Mouse (Mus musculus) heart, embryonic 16.5 days (tissue): ENCODE results near the gene Ppp1r3e. TPM values are rescaled to one million over a fixed set of nuclear protein-coding genes. Genes with fewer than 3 reads are reported as not detected.

Source experiments
- ATAC-seq: fragments of 200-750 bp; cut with Nextera tagmentation; replicated peaks from 2 replicates; pipeline ENCODE4 v1.8.0; 2017; ENCODE audit warnings: moderate number of reproducible peaks; ENCODE audit not compliant: insufficient read depth, low FRiP score; ENCODE audit errors: extremely low read depth
- H3K27ac ChIP-seq: fragments of 300-500 bp; sonication (generic); 2 replicates; pipeline ENCODE4 v1.5.1; 2014; ENCODE audit warnings: mild to moderate bottlenecking, low read length, control low read depth, moderate library complexity
- H3K27me3 ChIP-seq: fragments of 300-500 bp; sonication (generic); 2 replicates; pipeline ENCODE4 v1.6.1; 2014; ENCODE audit warnings: low read length, mixed read lengths; ENCODE audit not compliant: control insufficient read depth, insufficient read depth
- H3K36me3 ChIP-seq: fragments of 300-500 bp; sonication (generic); 2 replicates; pipeline ENCODE4 v1.6.1; 2014; ENCODE audit not compliant: control insufficient read depth, insufficient read depth
- H3K4me1 ChIP-seq: fragments of 300-500 bp; sonication (generic); 2 replicates; pipeline ENCODE4 v1.6.1; 2014; ENCODE audit warnings: low read length, mixed read lengths; ENCODE audit not compliant: control insufficient read depth, insufficient read depth
- H3K4me2 ChIP-seq: fragments of 300-500 bp; sonication (generic); 2 replicates; pipeline ENCODE4 v1.6.1; 2014; ENCODE audit warnings: low read depth, mild to moderate bottlenecking, control low read depth, low read length
- H3K4me3 ChIP-seq: fragments of 300-500 bp; sonication (generic); 2 replicates; pipeline ENCODE4 v1.5.1; 2014; ENCODE audit warnings: mild to moderate bottlenecking, control low read depth, low read length
- H3K9ac ChIP-seq: fragments of 300-500 bp; sonication (generic); 2 replicates; pipeline ENCODE4 v1.6.1; 2014; ENCODE audit warnings: low read length, control low read depth
- H3K9me3 ChIP-seq: fragments of 300-500 bp; sonication (generic); replicated peaks from 2 replicates; pipeline ENCODE4 v1.6.1; 2016; ENCODE audit warnings: low read length; ENCODE audit not compliant: control insufficient read depth
- WGBS: fragments of 180-500 bp; shearing (Covaris S2); extraction: QIAGEN DNeasy Blood & Tissue Kit; methylation state at CpG from one replicate; pipeline ENCODE4 v1.1.7; 2014; 5-methylcytosine and 5-hydroxymethylcytosine counted together
- polyA plus RNA-seq: library from polyadenylated mRNA; unstranded; fragments of >200 nt; fragmentation: Nextera tagmentation; extraction: Ambion mirVana; gene quantifications from 2 replicates; pipeline ENCODE4 v1.2.1, GENCODE M21; 2015

Ppp1r3e gene
- polyA plus RNA-seq, 1 experiment from 2014 or later: 0.59 TPM

GRCm38 (mm10) chr14:54885309-54885708 is 8.0 kb upstream of the Ppp1r3e start:
- H3K27ac ChIP-seq: no peak overlapping the region
- peaks cover 14% of the 10 kb centered on the region for H3K4me1 ChIP-seq
- ATAC-seq: no peak
- no peak overlapping the region for H3K4me2 ChIP-seq
- 87% methylated on average over 11 of the region's 11 CpGs for WGBS
- no peaks in the 10 kb centered on the region for H3K27me3 ChIP-seq
- H3K9me3 ChIP-seq: no peaks in the 10 kb centered on the region
- no peak overlapping the region for H3K9ac ChIP-seq
- no peak overlapping the region for H3K4me3 ChIP-seq
- H3K36me3 ChIP-seq: peaks cover 3% of the 10 kb centered on the region

GRCm38 (mm10) chr14:54884022-54884712 is 6.8 kb upstream of the Ppp1r3e start:
- peak; percentile 42; the same call in 1 of the 2 replicates for ATAC-seq
- H3K4me2 ChIP-seq: peak overlapping the region; percentile 85
- H3K36me3 ChIP-seq: peaks cover 3% of the 10 kb centered on the region
- peak overlapping the region; percentile 91 for H3K9ac ChIP-seq
- H3K9me3 ChIP-seq: no peaks in the 10 kb centered on the region
- WGBS: 29% methylated on average over 21 of the region's 21 CpGs
- H3K4me3 ChIP-seq: peak overlapping the region; percentile 82
- H3K4me1 ChIP-seq: peaks cover 14% of the 10 kb centered on the region
- peak overlapping the region; percentile 98 for H3K27ac ChIP-seq
- no peaks in the 10 kb centered on the region for H3K27me3 ChIP-seq

GRCm38 (mm10) chr14:54883154-54884021 is 6.0 kb upstream of the Ppp1r3e start, which contains the start of the genes Bcl2l2 and Gm20521:
TSS of gene Bcl2l2 (plus strand) at chr14:54883377.
TSS of gene Gm20521 (plus strand) at chr14:54883441.
- WGBS: 2% methylated on average over 26 of the region's 27 CpGs
- H3K9me3 ChIP-seq: no peaks in the 10 kb centered on the region
- peak within 1 kb of the TSS; percentile 98 for H3K27ac ChIP-seq
- H3K4me2 ChIP-seq: peak within 1 kb of the TSS; percentile 85
- peak within 1 kb of the TSS; percentile 82 for H3K4me3 ChIP-seq
- H3K4me1 ChIP-seq: peaks cover 14% of the 10 kb centered on the region
- H3K27me3 ChIP-seq: no peaks in the 10 kb centered on the region
- H3K9ac ChIP-seq: peak within 1 kb of the TSS; percentile 91
- peak; percentile 91 for ATAC-seq
- peaks cover 3% of the 10 kb centered on the region for H3K36me3 ChIP-seq

- Histone ChIP-seq H3K27me3 (no peaks in the 10 kb centered on the region), H3K9ac (peak overlapping the region; percentile 89), H3K36me3 (no peaks in the 10 kb centered on the region), H3K4me2 (peak overlapping the region; percentile 99), H3K27ac (peak overlapping the region; percentile 87), H3K9me3 (no peaks in the 10 kb centered on the region), H3K4me3 (peak overlapping the region; percentile 88), H3K4me1 (peaks cover 11% of the 10 kb centered on the region)
- ATAC-seq: peak; percentile 90
- WGBS: under 1% methylated on average over 66 of the region's 72 CpGs
These were observed 757 bp downstream of the Ppp1r3e start for GRCm38 (mm10) chr14:54876539-54877047.

- WGBS: 3% methylated on average over 36 of the region's 36 CpGs
- peak; percentile 16 for ATAC-seq
These were observed 1.4 kb downstream of the Ppp1r3e start for GRCm38 (mm10) chr14:54875844-54876538.

GRCm38 (mm10) chr14:54874165-54874564 is 3.2 kb downstream of the Ppp1r3e start:
- Histone ChIP-seq H3K27ac (no peak overlapping the region), H3K27me3 (no peaks in the 10 kb centered on the region), H3K4me1 (peaks cover 11% of the 10 kb centered on the region), H3K4me3 (no peak overlapping the region), H3K9ac (no peak overlapping the region), H3K36me3 (no peaks in the 10 kb centered on the region), H3K4me2 (no peak overlapping the region), H3K9me3 (no peaks in the 10 kb centered on the region)
- no peak for ATAC-seq
- WGBS: 87% methylated on average over 3 of the region's 3 CpGs

More at GRCm38 (mm10) chr14:54875844-54876538, 1.4 kb downstream of the Ppp1r3e start:
- peak overlapping the region; percentile 99 for H3K4me2 ChIP-seq
- peak overlapping the region; percentile 87 for H3K27ac ChIP-seq
- peak overlapping the region; percentile 88 for H3K4me3 ChIP-seq
- H3K9ac ChIP-seq: peak overlapping the region; percentile 89
- no peaks in the 10 kb centered on the region for H3K9me3 ChIP-seq
- peaks cover 11% of the 10 kb centered on the region for H3K4me1 ChIP-seq
- no peaks in the 10 kb centered on the region for H3K27me3 ChIP-seq
- H3K36me3 ChIP-seq: no peaks in the 10 kb centered on the region

GRCm38 (mm10) chr14:54870861-54871260 is 6.5 kb downstream of the Ppp1r3e start, which contains the start of gene Homez:
TSS of gene Homez (minus strand) at chr14:54870961.
- Histone ChIP-seq H3K36me3 (no peaks in the 10 kb centered on the region), H3K4me3 (no peak within 1 kb of the TSS), H3K27ac (no peak within 1 kb of the TSS), H3K9me3 (0 out of 2 replicates have a peak, but pooled peaks cover 2% of the 10 kb centered on the region), H3K9ac (no peak within 1 kb of the TSS), H3K4me2 (no peak within 1 kb of the TSS), H3K27me3 (no peaks in the 10 kb centered on the region), H3K4me1 (peaks cover 5% of the 10 kb centered on the region)
- 77% methylated on average over 5 of the region's 5 CpGs for WGBS
- no peak for ATAC-seq

GRCm38 (mm10) chr14:54868026-54868425 is 9.3 kb downstream of the Ppp1r3e start:
- Histone ChIP-seq H3K4me3 (no peak overlapping the region), H3K27ac (no peak overlapping the region), H3K9ac (no peak overlapping the region), H3K4me2 (no peak overlapping the region), H3K9me3 (0 out of 2 replicates have a peak, but pooled peaks cover 2% of the 10 kb centered on the region), H3K4me1 (peaks cover 3% of the 10 kb centered on the region), H3K36me3 (no peaks in the 10 kb centered on the region), H3K27me3 (no peaks in the 10 kb centered on the region)
- no peak for ATAC-seq
- WGBS: 82% methylated on average over 4 of the region's 4 CpGs
